Mouse (Mus musculus): ENCODE data around the gene Rspry1.

DNA sequence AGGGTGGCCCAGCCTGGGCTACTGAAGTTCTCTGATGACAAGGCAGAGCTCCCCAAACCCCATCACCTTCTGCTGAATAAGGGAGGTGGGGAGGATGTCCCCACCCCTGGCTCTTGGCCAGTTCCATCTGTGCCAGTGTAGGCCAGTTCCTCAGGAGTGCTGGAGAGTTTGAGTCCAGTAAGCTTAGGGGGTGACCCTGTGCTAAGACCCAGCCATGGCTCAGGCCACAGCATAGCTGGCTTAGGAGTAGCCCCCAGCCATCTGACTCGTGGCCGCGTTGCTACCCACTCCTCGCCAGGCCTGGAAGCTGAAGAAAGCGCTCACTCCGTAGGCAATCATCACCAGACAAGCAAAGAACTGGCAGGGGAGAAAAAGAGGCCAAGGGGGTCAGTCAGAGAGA lies 74.2 kb downstream of the Rspry1 start:
- no peak for TF ChIP-seq CTCF (IDR thresholded peaks at IDR 0.05; ENCODE audit: low read depth)
- TF ChIP-seq EP300 (IDR thresholded peaks at IDR 0.05; ENCODE audit: low read depth): no peak

All from liver, postnatal 0 days (tissue).